Mouse (Mus musculus) left cerebral cortex, adult 18-20 months (tissue): ENCODE measurements at regions not wholly inside any gene's neighbourhood (a gene's known extent, or its start where the extent isn't known, plus 50 kb on each side); places are given as distances from the start of the nearest gene placed in this dataset.
A peak's percentile ranks its signal among the peaks of the same experiment; 100 is the strongest.

ENCODE experiments used
- DNase-seq, 2 experiments: peaks; one replicate each; pipeline ENCODE4 v3.0.0; 2021 to 2022; ENCODE audit warnings: low spot score in 2 of 2, mixed read lengths in 1 of 2

DNA sequence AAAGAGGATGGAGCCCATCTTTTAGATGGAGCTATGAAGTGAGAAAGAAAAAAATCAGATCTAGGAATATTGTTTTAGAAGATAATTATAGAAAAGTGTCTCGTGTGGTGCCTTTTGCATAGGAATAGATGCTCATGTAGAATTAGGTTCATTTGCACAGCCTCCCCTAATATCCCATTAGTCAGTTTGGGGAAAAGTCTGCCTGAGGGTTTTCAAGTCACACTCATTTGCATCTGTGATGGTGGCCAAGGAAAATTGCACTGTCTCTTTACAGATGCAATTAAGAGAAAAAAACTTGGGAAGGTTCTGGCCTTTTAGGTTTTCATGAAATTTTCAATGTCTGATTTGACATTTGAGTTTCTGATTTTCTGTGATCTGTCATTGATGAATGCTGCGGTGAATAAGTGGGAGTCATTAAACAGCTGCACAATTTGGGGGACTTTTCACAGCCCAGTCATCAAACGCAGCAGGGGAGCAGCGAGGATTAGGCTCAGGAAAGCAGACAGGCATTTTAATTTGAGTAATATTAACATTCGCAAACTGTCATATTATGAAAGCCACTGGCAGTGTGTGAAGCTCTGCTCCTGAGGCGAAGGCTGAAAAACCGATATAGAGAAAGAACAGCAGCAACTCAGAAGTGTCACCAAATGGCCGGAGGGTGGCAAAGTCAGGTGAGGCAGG, 281.5 kb upstream of the Cxadr start:
- DNase-seq, result no peak

DNA sequence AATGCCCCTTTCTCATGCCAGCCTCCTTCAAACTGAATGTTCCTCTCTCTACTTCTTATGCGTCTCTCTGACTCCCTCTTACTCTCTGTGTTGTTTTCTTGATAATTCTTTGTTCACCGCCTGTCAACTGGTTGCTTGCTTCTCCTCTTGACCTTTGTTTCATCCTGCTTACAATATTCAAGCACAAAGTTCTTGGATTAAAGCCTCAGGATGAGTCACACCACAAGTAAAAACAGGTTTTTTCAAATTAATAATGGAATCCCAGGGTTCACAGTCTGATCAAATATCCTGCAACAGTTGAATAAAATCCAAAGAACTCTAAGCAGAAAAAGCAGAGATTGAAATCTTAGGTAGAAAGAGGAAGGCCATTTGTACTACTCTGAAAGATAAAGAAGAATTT, 285.9 kb upstream of the Cxadr start:
- no peak for DNase-seq

GRCm38 (mm10) chr16:78013049-78013819, 288.1 kb upstream of the Cxadr start:
- DNase-seq, result no peak

DNA sequence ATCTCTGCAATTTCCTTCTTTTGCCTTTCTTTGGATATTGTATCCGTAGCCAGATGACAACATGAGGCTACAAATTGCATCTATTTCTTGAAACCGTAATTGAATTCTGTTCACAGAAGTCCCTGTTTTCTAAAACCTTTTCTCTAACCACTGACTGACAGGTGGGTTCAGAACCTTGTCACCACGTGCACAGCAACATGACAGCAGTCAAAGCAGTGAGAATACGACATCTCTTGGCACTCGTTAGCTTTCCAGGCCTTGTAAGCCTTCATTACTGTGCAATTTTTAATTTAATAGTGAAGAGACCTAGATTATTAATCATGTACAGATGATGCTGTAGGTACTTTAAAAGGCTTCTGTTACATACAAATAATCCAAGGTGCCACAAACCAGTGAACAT, 297.3 kb upstream of the Cxadr start:
- DNase-seq, result no peak

- DNase-seq, result no peak
These were observed 308.3 kb upstream of the Cxadr start for GRCm38 (mm10) chr16:77992986-77993385.

DNA sequence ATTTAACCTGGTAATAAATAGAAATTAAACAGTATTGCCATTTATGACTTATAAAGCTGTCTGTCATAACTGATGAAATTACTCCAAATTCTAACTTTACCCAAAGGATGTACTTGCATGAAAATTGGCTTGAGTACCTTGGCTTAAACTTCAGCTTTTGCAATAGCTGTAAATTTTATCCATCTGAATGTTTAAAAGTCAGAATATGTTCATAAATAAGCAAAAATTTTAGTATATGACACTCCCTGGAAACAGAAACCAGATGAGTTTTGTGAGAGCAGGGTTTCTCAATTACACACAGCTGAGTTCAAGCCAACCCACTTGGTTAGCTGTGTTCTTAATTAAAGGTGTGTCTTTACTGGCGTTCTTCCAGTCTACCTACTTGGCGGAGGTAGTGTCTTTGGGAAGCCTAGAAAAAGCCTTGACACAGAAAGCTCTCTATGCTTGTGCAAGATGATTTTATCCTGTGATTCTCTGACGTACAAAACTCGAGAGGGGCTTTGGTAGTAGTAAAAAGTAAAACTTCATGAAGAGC, 311.4 kb upstream of the Cxadr start:
- DNase-seq, result no peak

- no peak for DNase-seq
These were observed 312.1 kb upstream of the Cxadr start for GRCm38 (mm10) chr16:77989139-77989538.

- DNase-seq, result peak in 1 of 2 experiments; percentile 5
These were observed 314.3 kb upstream of the Cxadr start for GRCm38 (mm10) chr16:77986884-77987529.

- no peak for DNase-seq
These were observed 346.9 kb upstream of the Gm11146 start for GRCm38 (mm10) chr16:77948785-77949184.

- no peak for DNase-seq
These were observed 343.5 kb upstream of the Gm11146 start for GRCm38 (mm10) chr16:77945442-77945841.

DNA sequence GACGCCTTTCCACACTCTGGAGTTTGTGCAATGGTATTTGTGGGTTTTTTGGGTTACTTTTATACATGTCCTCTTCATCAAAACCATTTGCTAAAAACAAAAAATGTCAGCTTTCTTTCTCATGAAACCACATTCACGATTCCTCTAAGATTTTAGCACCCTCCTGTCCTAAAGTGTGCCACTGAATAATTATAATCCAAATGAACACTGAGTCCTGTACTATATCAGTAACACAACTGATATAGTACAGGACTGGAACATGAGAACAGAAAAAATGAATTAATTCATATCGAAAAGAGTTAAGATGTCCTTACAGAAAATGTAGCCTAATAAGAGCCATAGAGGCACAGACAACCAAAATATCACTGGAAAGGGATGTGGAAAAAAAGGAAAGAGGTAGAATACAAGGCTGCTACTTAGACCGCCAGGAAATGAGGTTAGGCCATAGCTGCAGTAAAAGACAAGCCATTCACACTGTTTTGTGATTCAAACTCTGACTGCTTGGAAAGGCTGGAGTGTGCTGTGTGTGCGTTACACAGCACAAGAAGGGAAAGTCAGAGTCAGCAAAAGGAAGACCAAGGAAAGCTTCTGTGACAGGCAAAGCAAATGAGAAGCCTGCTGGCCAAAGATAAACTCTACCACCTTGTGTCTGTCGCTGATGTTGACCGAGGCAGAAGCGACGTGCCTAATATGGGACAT, 329.3 kb upstream of the Gm11146 start:
- no peak for DNase-seq

GRCm38 (mm10) chr16:77914160-77915070, 312.5 kb upstream of the Gm11146 start:
- DNase-seq, result no peak

- no peak for DNase-seq
These were observed 292.4 kb upstream of the Gm11146 start for GRCm38 (mm10) chr16:77894247-77894646.

DNA sequence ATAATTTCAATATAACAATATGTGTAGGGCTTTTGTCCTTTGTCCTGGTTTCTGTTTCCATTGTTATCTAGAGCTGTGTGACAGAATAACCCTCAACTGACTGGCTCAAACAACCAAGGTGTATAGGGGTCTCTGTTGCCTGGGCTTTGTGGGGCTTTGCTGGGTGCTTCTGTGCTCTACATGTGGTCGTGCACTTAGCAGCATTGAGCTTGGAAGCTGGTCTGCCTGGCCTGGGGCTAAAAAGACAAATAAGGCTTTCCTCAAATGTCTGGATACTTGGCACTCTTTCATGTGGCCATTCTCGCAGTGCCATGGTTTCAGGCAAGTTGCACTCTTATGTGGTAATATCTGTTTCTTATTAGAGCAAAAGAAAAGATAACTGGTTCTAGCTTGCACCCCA, 291.8 kb upstream of the Gm11146 start:
- no peak for DNase-seq

GRCm38 (mm10) chr16:77892731-77893130, 290.8 kb upstream of the Gm11146 start:
- DNase-seq, result no peak

DNA sequence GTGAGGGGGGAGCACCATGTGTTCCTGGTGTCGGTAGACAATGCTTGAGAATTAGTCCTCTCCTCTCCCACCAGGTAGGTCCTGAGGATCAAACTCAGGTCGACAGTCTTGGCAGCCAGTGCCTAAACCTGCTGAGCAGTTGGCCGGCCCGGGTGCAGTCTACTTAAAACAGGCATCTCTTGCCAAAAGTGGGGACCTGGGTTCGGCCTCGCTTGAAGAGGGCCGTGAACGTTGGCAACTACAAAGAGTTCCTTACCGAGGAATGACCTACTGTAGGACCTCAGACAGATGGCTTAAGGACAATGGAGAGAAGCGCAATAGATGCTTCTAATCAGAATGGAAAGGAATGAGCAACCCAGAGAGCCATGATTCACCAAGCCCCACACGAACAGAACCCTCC, 287.5 kb upstream of the Gm11146 start:
- no peak for DNase-seq

GRCm38 (mm10) chr16:77885060-77885679, 283.3 kb upstream of the Gm11146 start:
- no peak for DNase-seq

- DNase-seq, result no peak
These were observed 282.6 kb upstream of the Gm11146 start for GRCm38 (mm10) chr16:77884495-77884894.

DNA sequence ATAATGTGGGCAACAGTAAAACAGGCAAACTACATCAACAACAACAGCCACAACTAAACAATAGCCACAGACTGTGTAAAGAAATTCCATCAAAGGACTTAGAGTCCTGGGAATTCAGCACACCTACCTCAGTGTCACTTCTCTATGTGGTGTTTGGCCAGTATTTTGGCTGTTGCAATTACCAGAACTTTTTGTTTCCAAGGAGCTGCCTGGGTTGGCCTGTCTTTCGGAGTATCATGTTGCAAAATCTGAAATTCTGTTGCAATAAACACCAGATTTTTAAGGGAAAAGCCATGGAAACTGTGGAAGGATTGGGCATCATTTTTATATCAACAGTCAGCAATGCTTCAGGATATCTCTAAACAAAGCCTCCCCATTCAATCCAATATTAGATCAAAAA, 275.1 kb upstream of the Gm11146 start:
- no peak for DNase-seq

GRCm38 (mm10) chr16:77863246-77863645, 261.4 kb upstream of the Gm11146 start:
- DNase-seq, result no peak
